Mouse (Mus musculus): Measurements from ENCODE around the gene Pam16. TPM values are rescaled to one million over a fixed set of nuclear protein-coding genes. Genes with fewer than 3 reads are reported as not detected.

The Pam16 gene
- total RNA-seq, 1 experiment = 131 TPM

GRCm38 (mm10) chr16:4650161-4650560, 25.4 kb upstream of the Pam16 start:
- peaks cover 11% of the 10 kb centered on the region; the same call in 1 of the 2 replicates for H3K36me3 ChIP-seq (ENCODE audit: control insufficient read depth, insufficient read depth, low read length, poor library complexity, severe bottlenecking)
- H3K4me1 ChIP-seq (ENCODE audit: control insufficient read depth in 2 of 2, insufficient read depth in 2 of 2, low read length in 2 of 2, poor library complexity in 1 of 2) = peaks cover 0 to 12% of the 10 kb centered on the region in 2 experiments; a peak in 1 of 4 replicates
- H3K4me3 ChIP-seq (ENCODE audit: insufficient read depth in 1 of 2, low read depth in 1 of 2, low read length in 2 of 2, poor library complexity in 1 of 2, severe bottlenecking in 1 of 2) = 0 out of 4 replicates have a peak overlapping the region, but pooled peaks of 1 of the 2 experiments have one; percentile 28
- in situ Hi-C loops (cut with MboI; ENCODE audit: low sequenced_read_pairs in 2 of 2, unreplicated experiment in 2 of 2) = no loop called here
- TF ChIP-seq ZNF384 (IDR thresholded peaks at IDR 0.05; ENCODE audit: low read depth, low read length) (no peak), MAFK (IDR thresholded peaks at IDR 0.05; ENCODE audit: insufficient read depth, low read depth, low read length) (no peak), ZC3H11A (IDR thresholded peaks at IDR 0.05; ENCODE audit: borderline replicate concordance, low read depth, low read length) (no peak), HCFC1 (IDR thresholded peaks at IDR 0.05; ENCODE audit: borderline replicate concordance, insufficient read depth, low read length) (no peak), CHD2 (IDR thresholded peaks at IDR 0.05; ENCODE audit: low read depth, low read length) (no peak)
- no peaks in the 10 kb centered on the region for H3K9me3 ChIP-seq (ENCODE audit: control insufficient read depth, insufficient read depth, low read depth, low read length)
- H3K9ac ChIP-seq (ENCODE audit: insufficient read depth, low read depth, low read length, poor library complexity, severe bottlenecking) = no peak overlapping the region; the same call in 1 of the 2 replicates
- DNase-seq (ENCODE audit: low read depth, low spot score) = no peak
- no peak overlapping the region for H3K27ac ChIP-seq (ENCODE audit: insufficient read depth, low read depth, low read length, poor library complexity, severe bottlenecking)

DNA sequence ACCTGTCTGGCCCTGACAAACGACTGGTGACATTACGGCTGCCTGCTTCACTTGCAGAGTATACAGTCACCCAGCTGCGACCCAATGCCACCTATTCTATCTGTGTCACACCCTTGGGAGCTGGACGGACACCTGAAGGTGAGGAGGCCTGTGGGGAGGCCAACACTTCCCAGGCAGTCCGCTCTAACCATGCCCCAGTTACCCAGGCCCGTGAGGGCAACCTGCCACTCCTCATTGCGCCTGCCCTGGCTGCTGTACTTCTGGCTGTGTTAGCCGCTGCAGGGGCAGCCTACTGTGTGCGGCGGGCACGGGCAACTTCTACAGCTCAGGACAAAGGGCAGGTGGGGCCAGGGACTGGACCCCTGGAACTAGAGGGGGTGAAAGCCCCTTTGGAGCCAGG, 24.9 kb upstream of the Pam16 start:
- H3K4me1 ChIP-seq (ENCODE audit: control insufficient read depth in 2 of 2, insufficient read depth in 2 of 2, low read length in 2 of 2, poor library complexity in 1 of 2) = peaks cover 0 to 12% of the 10 kb centered on the region in 2 experiments; a peak in 1 of 4 replicates
- TF ChIP-seq MAFK (IDR thresholded peaks at IDR 0.05; ENCODE audit: insufficient read depth, low read depth, low read length) (no peak), ZC3H11A (IDR thresholded peaks at IDR 0.05; ENCODE audit: borderline replicate concordance, low read depth, low read length) (no peak), CHD2 (IDR thresholded peaks at IDR 0.05; ENCODE audit: low read depth, low read length) (no peak), ZNF384 (IDR thresholded peaks at IDR 0.05; ENCODE audit: low read depth, low read length) (no peak), HCFC1 (IDR thresholded peaks at IDR 0.05; ENCODE audit: borderline replicate concordance, insufficient read depth, low read length) (no peak)
- H3K27ac ChIP-seq (ENCODE audit: insufficient read depth, low read depth, low read length, poor library complexity, severe bottlenecking) = no peak overlapping the region
- H3K36me3 ChIP-seq (ENCODE audit: control insufficient read depth, insufficient read depth, low read length, poor library complexity, severe bottlenecking) = peaks cover 8% of the 10 kb centered on the region; the same call in 1 of the 2 replicates
- H3K9me3 ChIP-seq (ENCODE audit: control insufficient read depth, insufficient read depth, low read depth, low read length) = no peaks in the 10 kb centered on the region
- H3K4me3 ChIP-seq (ENCODE audit: insufficient read depth in 1 of 2, low read depth in 1 of 2, low read length in 2 of 2, poor library complexity in 1 of 2, severe bottlenecking in 1 of 2) = peak overlapping the region; percentile 21 to 28; a peak in 1 of 4 replicates
- DNase-seq (ENCODE audit: low read depth, low spot score) = no peak
- in situ Hi-C loops (cut with MboI; ENCODE audit: low sequenced_read_pairs in 2 of 2, unreplicated experiment in 2 of 2) = no loop called here
- no peak overlapping the region for H3K9ac ChIP-seq (ENCODE audit: insufficient read depth, low read depth, low read length, poor library complexity, severe bottlenecking)

DNA sequence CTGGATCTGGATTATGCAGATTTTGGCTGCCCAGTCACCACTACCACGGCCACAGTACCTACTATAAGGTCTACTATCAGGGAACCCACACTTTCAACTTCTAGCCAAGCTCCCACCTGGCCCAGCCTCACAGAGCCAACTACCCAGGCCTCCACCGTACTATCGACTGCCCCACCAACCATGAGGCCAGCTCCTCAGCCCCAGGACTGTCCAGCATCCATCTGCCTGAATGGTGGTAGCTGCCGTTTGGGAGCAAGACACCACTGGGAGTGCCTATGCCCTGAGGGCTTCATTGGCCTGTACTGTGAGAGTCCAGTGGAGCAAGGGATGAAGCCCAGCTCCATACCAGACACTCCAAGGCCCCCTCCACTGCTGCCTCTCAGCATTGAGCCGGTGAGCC, 24.4 kb upstream of the Pam16 start:
- H3K9ac ChIP-seq (ENCODE audit: insufficient read depth, low read depth, low read length, poor library complexity, severe bottlenecking) = no peak overlapping the region
- in situ Hi-C loops (cut with MboI; ENCODE audit: low sequenced_read_pairs in 2 of 2, unreplicated experiment in 2 of 2) = no loop called here
- H3K36me3 ChIP-seq (ENCODE audit: control insufficient read depth, insufficient read depth, low read length, poor library complexity, severe bottlenecking) = peaks cover 8% of the 10 kb centered on the region; the same call in 1 of the 2 replicates
- TF ChIP-seq ZNF384 (IDR thresholded peaks at IDR 0.05; ENCODE audit: low read depth, low read length) = no peak
- TF ChIP-seq ZC3H11A (IDR thresholded peaks at IDR 0.05; ENCODE audit: borderline replicate concordance, low read depth, low read length) = no peak
- no peak for TF ChIP-seq CHD2 (IDR thresholded peaks at IDR 0.05; ENCODE audit: low read depth, low read length)
- TF ChIP-seq HCFC1 (IDR thresholded peaks at IDR 0.05; ENCODE audit: borderline replicate concordance, insufficient read depth, low read length) = no peak
- no peak for TF ChIP-seq MAFK (IDR thresholded peaks at IDR 0.05; ENCODE audit: insufficient read depth, low read depth, low read length)
- DNase-seq (ENCODE audit: low read depth, low spot score) = no peak
- H3K27ac ChIP-seq (ENCODE audit: insufficient read depth, low read depth, low read length, poor library complexity, severe bottlenecking) = no peak overlapping the region
- 0 out of 4 replicates have a peak overlapping the region, but pooled peaks of 1 of the 2 experiments have one; percentile 19 for H3K4me3 ChIP-seq (ENCODE audit: insufficient read depth in 1 of 2, low read depth in 1 of 2, low read length in 2 of 2, poor library complexity in 1 of 2, severe bottlenecking in 1 of 2)
- peaks cover 0 to 12% of the 10 kb centered on the region in 2 experiments; a peak in 1 of 4 replicates for H3K4me1 ChIP-seq (ENCODE audit: control insufficient read depth in 2 of 2, insufficient read depth in 2 of 2, low read length in 2 of 2, poor library complexity in 1 of 2)
- H3K9me3 ChIP-seq (ENCODE audit: control insufficient read depth, insufficient read depth, low read depth, low read length) = no peaks in the 10 kb centered on the region

- peaks cover 0 to 12% of the 10 kb centered on the region in 2 experiments; a peak in 1 of 4 replicates for H3K4me1 ChIP-seq (ENCODE audit: control insufficient read depth in 2 of 2, insufficient read depth in 2 of 2, low read length in 2 of 2, poor library complexity in 1 of 2)
- no peak for DNase-seq (ENCODE audit: low read depth, low spot score)
- H3K9ac ChIP-seq (ENCODE audit: insufficient read depth, low read depth, low read length, poor library complexity, severe bottlenecking) = peak overlapping the region; percentile 12; the same call in 1 of the 2 replicates
- peak overlapping the region; percentile 1 to 19; a peak in 3 of 4 replicates for H3K4me3 ChIP-seq (ENCODE audit: insufficient read depth in 1 of 2, low read depth in 1 of 2, low read length in 2 of 2, poor library complexity in 1 of 2, severe bottlenecking in 1 of 2)
- in situ Hi-C loops (cut with MboI; ENCODE audit: low sequenced_read_pairs in 2 of 2, unreplicated experiment in 2 of 2) = no loop called here
- no peaks in the 10 kb centered on the region for H3K9me3 ChIP-seq (ENCODE audit: control insufficient read depth, insufficient read depth, low read depth, low read length)
- H3K27ac ChIP-seq (ENCODE audit: insufficient read depth, low read depth, low read length, poor library complexity, severe bottlenecking) = no peak overlapping the region
- no peak for TF ChIP-seq ZNF384 (IDR thresholded peaks at IDR 0.05; ENCODE audit: low read depth, low read length)
- TF ChIP-seq HCFC1 (IDR thresholded peaks at IDR 0.05; ENCODE audit: borderline replicate concordance, insufficient read depth, low read length) = 0 out of 2 replicates have a peak, but pooled peaks have one; percentile 22
- peaks cover 8% of the 10 kb centered on the region; the same call in 1 of the 2 replicates for H3K36me3 ChIP-seq (ENCODE audit: control insufficient read depth, insufficient read depth, low read length, poor library complexity, severe bottlenecking)
Measured at GRCm38 (mm10) chr16:4648416-4649023, 23.7 kb upstream of the Pam16 start.
